Mouse (Mus musculus): ENCODE measurements at regions not wholly inside any gene's neighbourhood (a gene's known extent, or its start where the extent isn't known, plus 50 kb on each side); places are given as distances from the start of the nearest gene placed in this dataset.

- TF ChIP-seq CTCF (conservative IDR thresholded peaks at IDR 0.05; ENCODE audit: insufficient read depth, insufficient read length, low read depth, low read length), result no peak
- TF ChIP-seq POLR2A (IDR thresholded peaks at IDR 0.05; ENCODE audit: low read depth, low read length), result no peak
Observed at GRCm38 (mm10) chr4:148750030-148750429, 54.2 kb upstream of the Casz1 start.

Measured in kidney, adult 2 months (tissue).